Mouse (Mus musculus): Measurements from ENCODE around the gene L3mbtl4.
"Not testable (repeated sequence)": the region's sequence is repeated elsewhere in the genome, so short reads cannot be mapped to it uniquely, and the experiment has no call there.

Gene L3mbtl4

DNA sequence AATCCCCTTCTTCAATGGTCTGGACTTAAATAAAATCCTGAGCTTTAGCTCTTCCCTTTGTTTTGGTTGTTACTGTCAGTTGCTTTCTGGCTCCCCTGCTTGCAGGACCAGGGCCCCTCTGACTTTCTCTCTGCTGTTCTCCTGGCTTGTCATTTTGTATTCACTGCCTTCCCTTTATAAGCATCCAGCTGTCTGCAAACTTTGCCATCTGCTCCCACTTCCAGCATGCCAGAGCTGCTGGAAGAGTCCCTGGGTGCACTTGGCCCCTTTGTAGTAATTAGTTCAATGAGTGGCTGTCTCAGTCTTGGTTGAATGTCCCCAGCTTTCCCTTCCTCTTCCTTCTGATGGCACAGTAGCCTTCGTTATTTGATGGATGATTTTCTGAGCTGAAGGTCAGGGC is 132.4 kb downstream of the L3mbtl4 start:
- no peak for DNase-seq

DNA sequence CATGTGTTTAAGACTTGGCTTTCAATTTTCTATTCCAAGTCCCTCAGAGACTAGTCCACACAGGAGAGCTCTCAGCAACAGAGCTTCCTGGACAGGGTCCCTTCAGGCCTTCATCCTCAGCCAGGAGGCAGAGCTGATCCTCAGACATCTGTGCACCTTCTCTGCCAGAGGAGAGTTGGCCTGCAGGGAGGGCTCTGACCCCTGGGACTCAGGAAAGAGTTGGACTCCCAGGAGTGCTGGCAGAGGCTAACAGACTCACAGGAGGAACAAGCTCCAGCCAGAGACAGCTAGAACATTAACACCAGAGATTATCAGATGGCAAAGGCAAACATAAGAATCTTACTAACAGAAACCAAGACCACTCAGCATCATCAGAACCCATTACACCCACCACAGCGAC is 133.5 kb downstream of the L3mbtl4 start:
- peak; percentile 54 for DNase-seq

DNA sequence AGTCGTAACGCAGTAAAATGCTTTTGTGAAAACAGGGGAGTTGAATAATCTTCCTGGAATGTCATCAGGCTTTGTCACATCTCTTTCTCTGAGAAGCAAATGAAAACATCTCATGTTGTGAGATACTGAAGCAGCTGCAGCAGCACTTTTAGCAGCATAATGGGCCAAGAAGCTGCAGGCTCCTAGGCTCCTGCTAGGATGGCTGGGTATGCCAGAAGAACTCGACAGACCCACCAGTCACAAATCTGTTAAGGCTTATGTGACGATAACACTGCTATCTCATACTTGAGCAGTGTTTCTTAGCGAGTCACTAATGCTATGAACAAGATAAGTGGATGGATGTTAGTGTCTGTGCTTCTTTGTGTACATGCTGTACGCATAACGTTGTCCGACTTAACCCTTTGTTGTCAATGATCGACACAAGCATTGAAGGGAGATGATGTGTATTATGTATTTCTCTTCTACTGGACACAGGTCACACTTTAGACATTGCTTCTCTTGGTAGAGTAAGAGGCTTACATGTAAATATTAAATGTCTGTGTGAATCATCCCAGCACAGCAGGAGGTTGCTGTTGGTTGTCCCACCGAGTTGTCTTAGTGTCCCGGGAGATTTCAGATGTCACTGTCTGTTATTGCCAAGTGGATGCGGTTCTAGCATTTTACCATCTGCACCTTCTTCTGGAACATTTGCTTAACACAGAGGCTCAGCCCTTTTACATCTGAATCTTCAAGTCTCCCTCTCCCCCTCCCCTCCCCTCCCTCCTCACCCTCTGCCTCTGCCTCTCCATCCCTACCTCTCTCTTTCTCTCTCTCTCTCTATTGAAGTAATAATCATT is 149.3 kb downstream of the L3mbtl4 start:
- no peak for DNase-seq

DNA sequence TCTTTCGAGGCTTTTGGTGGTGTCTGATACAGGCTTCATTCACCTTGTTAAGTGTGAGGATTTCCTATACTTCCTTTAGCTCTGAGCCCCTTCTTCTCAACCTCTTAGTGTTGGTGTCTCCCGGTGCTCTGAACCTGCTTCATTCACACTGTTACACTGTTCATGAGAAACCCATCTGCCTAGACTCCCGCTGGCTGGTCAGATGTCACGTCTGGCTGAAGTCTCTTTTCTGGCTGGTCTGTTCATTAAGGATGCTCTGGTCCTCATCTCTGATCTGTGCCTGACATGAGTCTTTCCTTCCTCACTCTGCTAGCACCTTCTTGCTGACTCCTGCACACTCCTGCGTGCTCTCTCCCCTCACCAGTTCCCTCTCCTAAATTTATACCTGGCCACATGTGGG is 160.0 kb downstream of the L3mbtl4 start:
- no peak for DNase-seq

DNA sequence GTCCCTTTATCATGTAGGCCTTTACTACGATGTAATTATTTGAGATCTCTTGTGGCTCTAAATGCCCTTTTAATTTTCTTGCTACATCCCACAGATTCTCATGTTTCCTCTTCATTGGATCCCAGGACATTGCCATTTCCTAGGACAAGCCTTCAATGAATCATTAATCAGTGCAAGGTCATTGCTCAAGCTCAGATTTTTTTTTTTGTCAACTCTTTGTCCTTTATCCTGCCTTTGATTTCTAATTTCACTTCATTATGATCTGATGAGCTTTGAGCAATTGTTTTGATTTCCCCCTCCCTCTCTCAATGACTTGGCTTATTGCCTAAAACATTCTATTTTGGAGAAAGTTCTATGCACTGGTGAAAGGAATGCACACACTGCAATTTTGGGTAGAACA is 177.3 kb downstream of the L3mbtl4 start:
- DNase-seq: no peak

DNA sequence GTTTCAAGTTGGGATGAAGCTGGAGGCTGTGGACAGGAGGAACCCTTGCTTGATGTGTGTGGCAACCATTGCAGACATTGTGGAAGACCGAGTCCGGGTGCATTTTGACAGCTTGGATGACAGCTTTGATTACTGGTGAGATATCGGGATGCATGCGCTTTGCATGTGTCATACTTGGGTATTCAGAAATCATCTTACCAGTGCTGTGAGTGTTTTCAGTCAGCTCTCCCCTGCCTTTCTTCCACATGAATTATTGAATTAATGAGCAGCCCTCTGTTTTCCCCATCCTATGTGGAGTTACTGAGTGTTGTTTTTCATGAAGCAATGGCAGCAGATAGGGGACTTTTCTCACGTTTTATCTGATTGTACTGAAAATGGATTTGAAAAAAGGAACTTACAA is 187.9 kb downstream of the L3mbtl4 start:
- no peak for DNase-seq

DNA sequence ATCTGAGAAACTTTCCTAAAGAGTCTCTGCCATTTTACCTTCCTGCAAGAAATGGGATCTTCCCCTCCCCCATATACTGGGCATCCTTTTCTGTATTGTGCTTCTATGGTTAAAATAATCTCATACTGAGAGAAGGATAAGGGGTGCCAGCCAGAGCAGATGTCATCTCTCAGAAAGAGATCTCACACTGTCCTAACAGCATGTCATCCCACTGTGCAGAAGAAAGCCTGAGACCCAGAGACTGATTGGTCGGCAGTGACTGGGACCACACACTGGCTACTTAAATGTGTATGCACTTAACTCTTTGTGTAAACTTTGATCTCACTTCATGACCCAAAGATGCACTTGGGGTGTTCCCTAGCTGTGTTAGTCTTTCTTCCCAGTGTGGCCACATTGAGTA is 193.7 kb downstream of the L3mbtl4 start:
- DNase-seq: no peak

DNA sequence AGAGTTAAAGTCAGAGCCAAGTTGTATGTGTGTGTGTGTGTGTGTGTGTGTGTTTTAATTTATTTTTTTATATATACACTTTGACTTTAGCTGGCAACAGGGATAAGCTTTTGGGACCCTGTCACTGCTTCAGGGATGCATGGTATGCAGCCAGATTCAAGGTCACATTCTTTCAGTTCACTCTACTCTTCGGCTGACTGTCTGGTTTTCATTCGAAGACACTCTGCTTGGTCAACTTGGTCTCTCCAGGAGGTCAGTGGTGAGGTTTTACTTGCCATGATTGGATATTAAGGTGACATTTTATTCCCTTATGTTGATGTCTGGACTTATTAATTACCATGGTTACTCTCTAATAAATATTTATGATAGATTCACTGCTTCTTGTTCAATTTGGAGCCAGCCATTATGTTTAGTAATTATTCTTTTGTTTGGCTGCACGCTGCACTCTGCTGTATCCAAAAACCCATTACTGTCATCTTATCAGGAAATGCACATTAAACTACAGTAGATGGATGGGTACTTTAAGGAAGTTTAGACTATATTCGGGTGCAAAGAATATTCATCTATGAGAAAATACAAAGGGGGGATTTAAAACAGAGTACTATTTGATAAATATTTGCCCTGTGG is 216.6 kb downstream of the L3mbtl4 start:
- no peak for DNase-seq

DNA sequence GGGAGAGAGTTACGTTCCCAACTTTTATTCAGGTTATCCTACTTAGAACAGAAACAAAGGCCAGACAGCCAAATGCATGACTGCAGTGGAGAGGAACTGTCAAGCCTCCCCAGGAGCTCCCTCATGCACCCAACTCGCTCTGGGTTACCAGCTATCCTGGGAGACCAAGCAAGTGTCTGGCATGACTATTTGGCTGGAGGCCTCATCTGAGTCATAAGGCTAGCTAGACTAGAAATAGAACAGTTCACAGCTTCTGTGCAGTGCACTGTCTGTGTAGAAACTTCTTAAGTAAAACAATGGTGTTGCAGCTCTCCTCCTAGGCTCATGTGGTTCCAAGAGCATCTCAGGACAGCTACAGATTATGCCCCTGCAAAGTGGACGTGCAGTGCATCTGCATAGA is 218.6 kb downstream of the L3mbtl4 start:
- DNase-seq: peak; percentile 94

DNA sequence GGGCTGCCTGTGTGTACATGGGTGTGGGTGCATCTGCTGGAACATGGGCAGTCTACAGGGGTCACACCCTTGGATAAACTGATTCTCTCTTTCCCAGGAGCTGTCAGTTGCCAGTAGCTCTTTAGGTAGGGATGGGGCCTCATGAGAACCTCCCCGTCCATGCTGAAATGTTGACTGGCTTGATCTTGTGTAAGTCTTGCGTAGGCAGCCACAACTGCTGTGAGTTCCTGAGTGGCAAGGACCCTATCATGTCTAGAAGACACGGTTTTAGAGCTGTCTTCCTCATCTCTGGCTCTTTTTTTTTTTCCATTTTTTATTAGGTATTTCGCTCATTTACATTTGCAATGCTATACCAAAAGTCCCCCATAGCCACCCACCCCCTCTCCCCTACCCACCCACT is 229.4 kb downstream of the L3mbtl4 start:
- not testable (repeated sequence) for DNase-seq

DNA sequence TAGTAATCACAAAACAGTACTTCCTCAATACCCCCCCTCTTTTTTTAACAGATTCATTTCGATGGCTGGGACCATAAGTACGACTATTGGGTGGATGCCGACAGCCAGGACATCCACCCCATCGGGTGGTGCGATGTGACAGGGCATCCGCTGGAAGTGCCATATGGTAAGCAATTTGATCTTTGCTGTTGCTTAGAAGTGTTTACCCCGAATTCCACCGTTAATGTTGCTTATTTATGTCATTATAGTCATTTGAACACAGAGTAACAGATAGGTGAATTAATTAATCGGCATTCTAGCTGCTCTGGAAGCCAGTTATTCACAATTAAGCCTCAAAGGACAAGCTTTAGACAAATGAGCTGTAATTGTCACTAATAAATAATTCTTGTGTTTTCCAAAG is 286.1 kb downstream of the L3mbtl4 start:
- no peak for DNase-seq

DNA sequence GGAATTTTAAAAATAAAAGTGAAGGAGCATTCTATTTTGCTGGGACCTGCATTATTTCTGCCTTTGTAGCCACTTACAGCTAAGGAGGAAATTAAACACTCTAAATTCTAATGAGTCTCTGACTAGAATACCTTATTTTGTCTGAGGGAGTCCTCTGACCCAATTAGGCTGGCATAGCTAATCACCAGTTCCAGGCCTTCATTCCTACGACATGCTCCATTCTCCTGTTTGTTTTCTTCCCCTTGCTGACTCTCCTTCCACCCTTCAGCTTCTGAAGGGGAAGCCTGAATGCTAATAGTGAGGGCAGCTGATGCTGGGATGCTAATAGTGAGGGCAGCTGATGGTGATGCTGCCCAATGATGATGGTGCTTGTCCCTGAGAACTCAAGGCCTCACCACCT is 286.7 kb downstream of the L3mbtl4 start:
- DNase-seq: no peak

DNA sequence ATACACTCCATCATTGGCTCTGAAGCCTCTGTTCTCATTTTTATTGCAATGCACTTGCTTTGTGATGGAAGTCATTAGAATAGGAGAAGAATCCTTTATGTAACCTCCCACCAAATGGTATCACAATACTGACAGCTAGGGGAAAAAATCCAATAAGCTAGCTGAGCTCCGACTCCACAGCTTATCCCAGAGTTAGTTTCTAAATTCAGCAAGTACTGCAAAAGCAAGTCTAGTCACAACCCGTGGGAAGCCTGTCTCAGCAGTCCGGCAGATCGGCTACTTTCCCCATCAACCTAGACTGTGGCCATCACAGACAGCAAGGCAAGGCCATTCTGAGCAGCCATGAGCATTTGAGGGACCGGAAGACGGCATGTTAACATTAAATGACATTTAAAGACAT is 298.2 kb downstream of the L3mbtl4 start:
- peak; percentile 45 for DNase-seq

DNA sequence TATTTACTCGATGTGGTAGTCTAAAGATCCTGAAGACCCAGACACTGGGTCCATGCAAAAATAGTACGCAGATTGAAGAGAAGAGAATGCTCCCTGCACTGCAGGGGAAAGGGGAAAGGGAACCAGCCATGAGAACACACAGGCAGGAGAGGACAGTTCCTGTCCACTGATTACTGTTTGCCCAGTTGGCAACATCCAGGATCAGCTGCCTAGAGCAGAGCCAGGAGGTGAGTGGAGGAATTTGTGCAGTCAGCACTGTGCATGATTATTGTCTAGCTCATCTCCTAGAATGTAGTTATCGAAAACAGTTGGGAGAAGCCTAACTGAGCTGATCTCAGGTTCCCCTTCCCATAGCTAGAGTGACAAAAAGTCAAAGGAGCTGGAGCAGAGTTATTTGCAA is 311.6 kb downstream of the L3mbtl4 start:
- peak; percentile 43 for DNase-seq

DNA sequence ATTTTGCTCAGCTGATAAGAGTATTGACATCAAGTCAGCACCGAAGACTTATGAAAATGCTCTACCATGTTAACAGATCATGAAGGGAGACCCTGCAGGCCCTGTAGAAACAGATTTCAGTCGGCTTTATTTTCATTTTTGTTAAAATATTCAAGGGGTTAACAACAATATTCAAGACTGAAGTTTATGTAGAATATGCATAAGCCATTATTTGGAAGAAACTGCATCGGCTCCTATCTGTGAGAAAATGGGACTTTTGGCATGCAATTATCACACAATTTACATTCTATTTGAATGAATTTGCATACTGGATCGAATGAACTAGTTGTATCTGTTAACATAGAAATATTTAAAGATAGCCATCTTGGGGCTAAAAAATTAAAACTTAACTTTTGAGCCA is 318.0 kb downstream of the L3mbtl4 start:
- DNase-seq: no peak

DNA sequence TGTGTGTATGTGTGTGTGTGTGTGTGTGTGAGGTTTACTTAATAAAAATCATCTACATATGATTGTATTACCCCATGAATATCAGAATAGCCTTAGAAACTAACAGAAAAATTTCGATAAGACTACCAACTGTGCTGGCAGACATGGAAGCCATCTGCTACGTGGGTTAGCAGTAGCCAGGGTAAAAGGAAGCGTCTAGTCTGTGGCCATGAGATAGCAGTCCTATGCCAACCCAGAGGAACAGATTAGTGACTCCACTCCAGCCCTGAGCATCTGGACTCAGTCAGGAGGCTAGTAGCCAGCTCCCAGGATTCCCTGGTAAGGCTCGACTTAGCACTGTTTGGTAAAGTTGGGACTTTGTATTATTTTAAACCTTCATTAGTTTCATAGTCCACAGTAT is 329.1 kb downstream of the L3mbtl4 start:
- peak; percentile 22 for DNase-seq

DNA sequence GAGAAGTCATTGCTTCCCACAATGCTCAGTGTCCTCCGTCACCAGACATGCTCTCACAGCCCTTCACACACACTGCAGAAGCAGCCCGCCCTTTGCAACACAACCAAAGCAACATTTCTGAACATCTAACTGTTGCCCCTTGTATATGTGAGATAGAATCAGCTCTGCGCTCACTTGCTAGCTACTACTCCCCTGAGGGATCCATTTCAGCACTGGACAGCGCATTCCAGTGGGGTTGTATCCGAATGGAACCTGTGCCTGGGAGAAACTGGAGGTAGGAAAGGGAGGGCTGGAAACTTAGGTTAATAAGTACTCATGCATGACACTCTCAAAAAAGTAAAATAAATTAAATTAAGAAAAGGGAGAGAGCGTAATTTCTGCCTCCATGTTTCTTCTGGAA is 334.1 kb downstream of the L3mbtl4 start:
- DNase-seq: no peak

DNA sequence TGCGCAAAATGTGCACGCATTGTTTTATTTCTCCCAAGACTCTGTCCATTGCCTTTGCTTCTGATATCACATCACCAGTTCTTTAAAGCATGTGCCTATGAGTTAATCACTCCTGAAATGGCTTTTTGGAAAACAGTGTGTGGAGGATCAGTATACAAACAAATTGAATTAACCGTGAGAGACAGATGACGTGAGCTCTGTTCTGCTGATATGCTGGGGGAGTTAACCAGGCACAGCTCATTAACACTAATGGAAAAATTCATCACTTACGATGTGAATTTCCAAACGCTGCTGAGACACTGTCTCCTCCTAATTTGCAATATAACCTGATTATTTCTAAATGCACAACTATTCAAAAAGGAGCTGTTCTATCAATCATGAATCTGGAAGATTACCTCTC is 337.6 kb downstream of the L3mbtl4 start:
- no peak for DNase-seq

DNA sequence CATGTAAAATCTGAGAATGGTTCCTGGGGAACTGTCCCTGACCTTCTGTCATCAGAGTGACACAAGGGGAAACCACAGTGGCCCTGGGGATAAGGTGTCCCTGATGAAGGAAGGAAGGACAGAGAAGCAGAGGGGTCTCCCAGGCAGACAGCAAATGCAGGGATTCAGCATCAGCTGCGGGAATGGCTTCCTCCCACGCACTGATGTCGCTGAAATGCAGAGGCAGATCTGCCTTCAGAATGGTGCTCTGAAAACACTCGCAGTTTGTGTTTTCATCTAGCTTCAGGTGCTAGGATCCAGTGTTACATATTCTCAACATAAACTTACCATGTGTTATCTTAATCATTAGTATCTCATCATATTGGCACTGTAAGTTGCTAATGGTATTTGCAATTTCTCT is 351.7 kb downstream of the L3mbtl4 start:
- no peak for DNase-seq

DNA sequence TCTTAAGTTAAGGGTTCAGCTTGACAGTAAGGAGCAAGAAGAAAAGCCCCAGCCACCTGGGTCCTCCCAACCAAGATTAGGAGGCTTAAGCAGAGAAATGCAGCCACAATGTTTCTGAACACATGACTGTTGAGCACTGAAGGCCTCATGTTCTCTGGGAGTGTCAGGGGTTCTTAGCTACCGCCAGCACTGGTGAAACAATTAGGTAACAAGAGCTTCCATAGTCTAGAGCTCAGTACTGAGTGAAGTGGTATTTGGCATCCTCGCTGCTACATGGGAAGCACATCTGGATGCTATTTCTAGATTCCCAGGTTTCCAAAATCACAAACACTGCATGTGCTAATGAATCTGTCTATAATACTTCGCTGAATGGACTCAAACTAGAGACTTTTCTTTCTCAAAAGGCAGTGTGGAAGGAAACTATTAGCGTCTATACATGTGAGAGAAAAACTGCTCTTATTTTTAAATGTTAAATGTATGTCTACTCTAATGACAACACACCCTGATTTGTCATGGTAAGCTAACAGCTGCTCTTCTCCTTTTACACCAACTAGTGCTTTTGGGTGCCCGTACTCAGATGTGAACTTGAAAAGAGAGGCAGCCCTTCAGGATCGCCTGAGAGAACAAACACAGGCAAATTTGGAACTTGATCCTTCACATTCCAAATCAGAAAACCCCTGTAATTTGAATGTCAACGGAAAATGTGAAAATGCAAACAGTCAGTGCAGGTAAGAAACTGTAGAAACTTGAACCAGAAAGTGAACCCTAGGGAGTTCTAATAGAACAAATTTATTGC is 356.2 kb downstream of the L3mbtl4 start:
- DNase-seq: no peak

DNA sequence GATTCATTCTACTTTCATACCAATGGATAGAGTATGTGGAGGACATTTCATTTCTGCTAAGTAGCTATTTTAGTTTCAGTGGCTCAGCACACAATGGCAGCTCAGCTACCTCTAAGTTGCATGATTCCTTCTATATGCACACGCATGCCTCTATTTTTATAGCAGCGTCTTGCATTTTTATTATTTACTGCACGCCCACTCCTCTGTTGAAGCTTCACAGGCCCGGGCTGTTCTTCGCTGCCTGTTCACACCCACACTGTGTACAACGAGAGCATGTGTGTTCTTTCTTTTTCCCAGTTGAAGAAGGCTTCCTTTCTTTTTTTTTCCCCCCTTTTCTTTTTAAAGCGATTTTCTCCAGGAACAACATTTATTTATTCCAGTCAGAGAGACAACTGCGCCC is 357.8 kb downstream of the L3mbtl4 start:
- DNase-seq: no peak

DNA sequence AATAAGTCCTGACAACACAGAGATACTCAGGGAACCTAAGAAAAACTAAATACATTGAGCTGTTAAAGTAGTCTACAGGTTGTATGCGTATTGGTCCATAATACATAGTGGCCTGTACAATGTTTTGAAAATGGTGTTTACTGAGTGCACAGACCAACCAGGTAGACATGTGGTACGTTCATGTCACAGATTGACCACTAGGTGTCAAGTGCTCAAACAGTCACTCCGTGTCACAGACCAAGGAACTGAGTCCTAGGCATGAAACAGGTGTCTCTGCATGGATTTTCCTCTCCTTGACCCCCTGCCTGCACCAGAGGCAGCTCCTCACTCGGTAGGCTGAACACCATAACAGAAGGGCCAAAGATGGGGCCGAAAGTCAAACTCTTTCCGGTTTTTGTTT is 366.6 kb downstream of the L3mbtl4 start:
- no peak for DNase-seq

DNA sequence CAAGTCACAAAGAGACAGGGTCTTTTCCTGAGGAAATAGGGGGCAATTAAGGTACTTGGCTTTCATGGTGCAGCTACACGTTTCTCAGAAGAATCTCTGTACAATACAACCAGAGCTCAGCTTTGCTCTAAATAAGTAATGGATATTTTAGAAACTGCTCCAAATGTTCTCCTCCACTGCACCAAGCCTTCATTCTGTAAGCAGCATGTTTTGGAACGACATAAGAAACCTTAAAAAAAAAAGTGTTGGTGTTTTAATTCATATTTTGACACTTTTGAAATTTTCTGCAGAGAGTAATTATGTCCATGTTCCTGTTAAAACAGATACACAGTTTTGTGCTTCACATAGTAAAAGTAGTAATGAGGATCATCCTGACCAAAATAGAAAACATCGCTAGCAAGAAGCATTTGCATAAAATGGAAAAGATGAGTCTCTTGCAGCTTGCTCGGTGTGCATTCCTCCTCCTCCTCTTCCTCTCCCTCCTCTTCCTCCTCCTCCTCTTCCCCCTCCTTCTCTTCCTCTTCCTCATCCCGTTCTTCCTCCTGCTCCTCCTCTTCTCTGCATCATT is 369.0 kb downstream of the L3mbtl4 start:
- no peak for DNase-seq

DNA sequence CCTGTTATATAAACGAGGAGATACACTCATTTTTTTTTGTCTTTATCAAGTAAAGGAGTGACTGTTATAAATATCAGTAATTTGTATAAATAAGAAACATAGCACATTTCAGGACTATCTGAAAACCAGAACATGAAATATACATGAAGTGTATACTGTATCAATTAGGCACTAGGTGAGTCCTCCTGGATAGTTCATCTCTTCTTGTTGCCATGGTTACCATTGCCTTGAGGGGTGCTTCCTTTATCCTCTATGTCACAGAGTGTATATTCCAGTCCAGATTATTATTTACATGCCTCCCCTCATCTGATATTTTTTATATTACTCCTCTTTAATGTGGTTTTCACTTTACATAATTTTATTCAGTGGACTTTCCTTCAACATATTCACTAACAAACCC is 392.9 kb downstream of the L3mbtl4 start:
- DNase-seq: no peak

All from heart, adult 11 months (tissue).